Mouse (Mus musculus) Muller cell, postnatal 12 days (primary cell): ENCODE data around the gene Ago1.

ENCODE experiments used
- DNase-seq: peaks from one replicate; pipeline ENCODE4 v3.0.0-alpha.2; 2015; ENCODE audit errors: inconsistent ontology term

Ago1 gene

GRCm38 (mm10) chr4:126468285-126468901 is at the start of gene Ago1:
Gene Ago1, minus strand, starts transcription at chr4:126468583.
- peak; percentile 95 for DNase-seq

GRCm38 (mm10) chr4:126512308-126513066 is 44.1 kb upstream of the Ago1 start:
- no peak for DNase-seq

- no peak for DNase-seq
Measured at GRCm38 (mm10) chr4:126511013-126511412, 42.6 kb upstream of the Ago1 start.

GRCm38 (mm10) chr4:126509072-126509471 is 40.7 kb upstream of the Ago1 start:
- no peak for DNase-seq

GRCm38 (mm10) chr4:126508110-126508899 is 39.9 kb upstream of the Ago1 start:
- no peak for DNase-seq

- DNase-seq = no peak
Measured at GRCm38 (mm10) chr4:126502977-126503309, 34.6 kb upstream of the Ago1 start.

- DNase-seq = no peak
Measured at GRCm38 (mm10) chr4:126502141-126502976, 34.0 kb upstream of the Ago1 start.

GRCm38 (mm10) chr4:126498601-126499000 is 30.2 kb upstream of the Ago1 start:
- DNase-seq = no peak

- no peak for DNase-seq
Measured at GRCm38 (mm10) chr4:126496963-126497362, 28.6 kb upstream of the Ago1 start.

GRCm38 (mm10) chr4:126495942-126496790 is 27.8 kb upstream of the Ago1 start:
- peak; percentile 53 for DNase-seq

GRCm38 (mm10) chr4:126495453-126495852 is 27.1 kb upstream of the Ago1 start:
- no peak for DNase-seq

- DNase-seq = no peak
Measured at GRCm38 (mm10) chr4:126493416-126493815, 25.0 kb upstream of the Ago1 start.

GRCm38 (mm10) chr4:126491977-126492376 is 23.6 kb upstream of the Ago1 start:
- no peak for DNase-seq

GRCm38 (mm10) chr4:126490726-126491125 is 22.3 kb upstream of the Ago1 start:
- no peak for DNase-seq

- no peak for DNase-seq
Measured at GRCm38 (mm10) chr4:126489811-126490210, 21.4 kb upstream of the Ago1 start.

GRCm38 (mm10) chr4:126486217-126486616 is 17.8 kb upstream of the Ago1 start:
- no peak for DNase-seq

- no peak for DNase-seq
Measured at GRCm38 (mm10) chr4:126485065-126485464, 16.7 kb upstream of the Ago1 start.

- no peak for DNase-seq
Measured at GRCm38 (mm10) chr4:126483874-126484273, 15.5 kb upstream of the Ago1 start.

- no peak for DNase-seq
Measured at GRCm38 (mm10) chr4:126482951-126483350, 14.6 kb upstream of the Ago1 start.

- DNase-seq = no peak
Measured at GRCm38 (mm10) chr4:126481461-126481860, 13.1 kb upstream of the Ago1 start.

- DNase-seq = no peak
Measured at GRCm38 (mm10) chr4:126480288-126480687, 11.9 kb upstream of the Ago1 start.
